ENCODE assay signal across 8 mouse cellular contexts in the genomic region with DNA sequence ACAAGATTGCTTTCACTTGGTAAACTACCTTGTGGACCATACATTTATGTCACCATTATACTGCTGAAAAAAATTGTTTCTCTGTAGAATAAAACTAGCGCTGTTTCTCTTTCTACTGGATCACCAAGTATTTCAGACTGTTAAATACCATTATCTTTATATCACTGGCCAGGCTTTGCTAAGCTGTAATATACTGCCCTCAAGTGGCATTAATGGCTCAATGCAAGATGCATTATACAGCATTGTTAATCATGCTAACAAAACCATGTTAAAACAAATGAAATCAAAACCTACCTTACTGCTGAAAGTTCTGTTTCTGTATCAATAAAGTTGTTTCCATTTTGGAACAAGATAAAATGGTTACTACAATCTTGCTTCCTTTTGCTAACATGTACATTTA.
DNase-seq lines count a peak whose midpoint lies in the region; ATAC-seq and TF ChIP-seq lines count a peak whose summit lies in the region.

No protein-coding gene starts in this region.

- DNase-seq in gastrocnemius, adult 2 months: no peak
- DNase-seq in gastrocnemius, adult 18-20 months (ENCODE audit: low spot score): no peak
- DNase-seq in lung, embryonic 14.5 days: peak; percentile 78
- no peak for DNase-seq in lung, adult 18-20 months
- peak; percentile 71 for DNase-seq in brain, embryonic 14.5 days (ENCODE audit: low read depth)
- no peak for DNase-seq in natural killer cell, adult 2 months (ENCODE audit: low spot score in 2 of 2)

- no peak for TF ChIP-seq POLR2A in brain, embryonic 14.5 days (IDR thresholded peaks at IDR 0.05; ENCODE audit: borderline replicate concordance, extremely low read depth, insufficient read depth, insufficient read length, poor library complexity, severe bottlenecking)

- H3K9me3 ChIP-seq in lung, embryonic 14.5 days (ENCODE audit: low read depth, low read length): no peaks in the 10 kb centered on the region
- H3K9me3 ChIP-seq in midbrain, embryonic 15.5 days: no peaks in the 10 kb centered on the region

- H3K27ac ChIP-seq in gastrocnemius, adult 2 months: no peak overlapping the region
- no peak overlapping the region for H3K27ac ChIP-seq in lung, embryonic 14.5 days (ENCODE audit: low read depth)
- H3K27ac ChIP-seq in midbrain, embryonic 15.5 days: no peak overlapping the region

- intact Hi-C loops in gastrocnemius, adult 2 months (cut with DNase I): no loop called here

- no peak overlapping the region for H3K4me2 ChIP-seq in lung, embryonic 14.5 days
- H3K4me2 ChIP-seq in midbrain, embryonic 15.5 days: no peak overlapping the region

- H3K4me3 ChIP-seq in gastrocnemius, adult 2 months: no peak overlapping the region
- no peak overlapping the region for H3K4me3 ChIP-seq in lung, embryonic 14.5 days (ENCODE audit: low read depth, low read length)
- H3K4me3 ChIP-seq in midbrain, embryonic 15.5 days: no peak overlapping the region

- no peak for ATAC-seq in lung, embryonic 14.5 days (ENCODE audit: insufficient read depth)
- 0 out of 2 replicates have a peak, but pooled peaks have one; percentile 16 for ATAC-seq in neutrophil, adult 5-6 weeks (ENCODE audit: extremely low read depth, insufficient number of reproducible peaks, low FRiP score, poor library complexity, severe bottlenecking)
- ATAC-seq in midbrain, embryonic 15.5 days (replicated peaks): no peak

- H3K36me3 ChIP-seq in lung, embryonic 14.5 days (ENCODE audit: insufficient read depth): peaks cover 39% of the 10 kb centered on the region
- H3K36me3 ChIP-seq in midbrain, embryonic 15.5 days (replicated peaks): peaks cover 9% of the 10 kb centered on the region; the same call in 1 of the 2 replicates

- WGBS in lung, embryonic 14.5 days: 67% methylated on average over 1 of the region's 1 CpGs
- WGBS in midbrain, embryonic 15.5 days: 59% methylated on average over 1 of the region's 1 CpGs

- no peaks in the 10 kb centered on the region for H3K27me3 ChIP-seq in lung, embryonic 14.5 days (ENCODE audit: insufficient read depth, low read length)
- no peaks in the 10 kb centered on the region for H3K27me3 ChIP-seq in midbrain, embryonic 15.5 days (replicated peaks)

- TF ChIP-seq CTCF in gastrocnemius, adult 2 months (IDR thresholded peaks at IDR 0.05): peak; percentile 66
- TF ChIP-seq CTCF in lung, embryonic 14.5 days (IDR thresholded peaks at IDR 0.05; ENCODE audit: low read depth): peak; percentile 61
- TF ChIP-seq CTCF in brain, embryonic 14.5 days (IDR thresholded peaks at IDR 0.05; ENCODE audit: borderline replicate concordance, extremely low read depth, insufficient read depth, insufficient read length): 0 out of 2 replicates have a peak, but pooled peaks have one; percentile 3

- H3K9ac ChIP-seq in lung, embryonic 14.5 days: no peak overlapping the region
- H3K9ac ChIP-seq in midbrain, embryonic 15.5 days: no peak overlapping the region

- H3K4me1 ChIP-seq in lung, embryonic 14.5 days (ENCODE audit: insufficient read depth): no peaks in the 10 kb centered on the region
- H3K4me1 ChIP-seq in midbrain, embryonic 15.5 days: no peaks in the 10 kb centered on the region

Comparison
In these comparisons a context has a peak if more than half of its experiments do, and no peak if none do; other contexts are left out.
1. DNase-seq: peak in lung, embryonic 14.5 days (single experiment) and brain, embryonic 14.5 days (single experiment); none in gastrocnemius, adult 2 months (single experiment), gastrocnemius, adult 18-20 months (single experiment), lung, adult 18-20 months (0 of 2) and natural killer cell, adult 2 months (0 of 2).
2. CTCF ChIP-seq: peak in every context shown above with its lines; median percentile 66 in gastrocnemius, adult 2 months; 61 in lung, embryonic 14.5 days; 3 in brain, embryonic 14.5 days.